ENCODE assay signal across 20 mouse cellular contexts in the genomic region with DNA sequence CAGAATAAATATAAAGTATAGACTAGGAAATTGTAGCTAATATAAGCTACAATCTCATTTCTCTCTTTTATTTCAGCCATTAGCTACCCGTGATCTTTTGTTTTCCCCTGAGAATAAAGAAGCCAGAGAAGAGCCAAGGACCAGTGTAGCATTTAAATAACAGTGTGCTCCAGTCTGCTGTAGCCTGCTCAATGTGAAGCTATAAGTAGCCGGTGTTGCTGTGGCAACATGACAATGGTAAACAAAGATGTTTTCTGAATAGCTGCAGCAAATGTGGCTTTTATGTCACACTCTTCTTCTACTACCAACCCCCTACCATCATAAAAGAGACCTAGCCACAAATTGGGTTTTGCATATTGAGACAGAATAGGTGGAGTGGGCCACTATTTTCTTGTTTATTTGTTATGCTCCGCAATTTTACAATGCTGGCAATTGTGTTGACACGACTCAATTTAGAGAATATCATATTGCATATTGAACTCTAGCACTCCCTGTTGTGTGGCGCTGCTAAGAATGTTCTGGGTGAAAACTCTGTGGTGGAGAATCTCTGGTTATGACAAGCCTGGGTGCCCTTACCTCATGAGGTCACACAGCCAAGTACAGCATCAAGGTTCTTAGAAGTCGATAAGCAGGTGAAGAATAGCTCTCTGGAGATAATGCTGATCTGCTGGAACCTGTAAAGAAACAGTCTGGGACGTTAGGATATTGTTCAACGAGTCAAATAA.
A peak's percentile ranks its signal among the peaks of the same experiment; 100 is the strongest.
DNase-seq lines count a peak whose midpoint lies in the region; ATAC-seq and TF ChIP-seq lines count a peak whose summit lies in the region.
"Had no signal": no experiment of that assay in that cellular context is flagged by ENCODE, and none has a peak within 500 bp of the region (broad histone marks: within the 10 kb centered on the region; RNA-seq: fewer than 3 reads in every experiment).

No protein-coding gene starts in this region.

- 64% methylated on average over 8 of the region's 8 CpGs for WGBS in midbrain, embryonic 11.5 days
- 71% methylated on average over 8 of the region's 8 CpGs for WGBS in midbrain, embryonic 10.5 days
- 46% methylated on average over 8 of the region's 8 CpGs for WGBS in forebrain, embryonic 15.5 days
- 55% methylated on average over 8 of the region's 8 CpGs for WGBS in midbrain, embryonic 12.5 days
- 47% methylated on average over 8 of the region's 8 CpGs for WGBS in olfactory bulb, adult 2 months

- H3K27me3 ChIP-seq in midbrain, embryonic 11.5 days (ENCODE audit: control insufficient read depth, insufficient read depth, low read length) = no peaks in the 10 kb centered on the region
- no peaks in the 10 kb centered on the region for H3K27me3 ChIP-seq in midbrain, embryonic 10.5 days (ENCODE audit: low read depth, poor library complexity, severe bottlenecking)
- H3K27me3 ChIP-seq in forebrain, embryonic 15.5 days = no peaks in the 10 kb centered on the region
- no peaks in the 10 kb centered on the region for H3K27me3 ChIP-seq in midbrain, embryonic 12.5 days
- H3K27me3 ChIP-seq: heart, embryonic 13.5 days; limb, embryonic 13.5 days had no signal

- H3K36me3 ChIP-seq in midbrain, embryonic 11.5 days (ENCODE audit: control insufficient read depth, insufficient read depth, low read length) = no peaks in the 10 kb centered on the region
- no peaks in the 10 kb centered on the region for H3K36me3 ChIP-seq in midbrain, embryonic 10.5 days
- no peaks in the 10 kb centered on the region for H3K36me3 ChIP-seq in forebrain, embryonic 15.5 days
- no peaks in the 10 kb centered on the region for H3K36me3 ChIP-seq in midbrain, embryonic 12.5 days
- H3K36me3 ChIP-seq: G1E; heart, embryonic 13.5 days; limb, embryonic 13.5 days had no signal

- no peak overlapping the region for H3K4me2 ChIP-seq in midbrain, embryonic 11.5 days
- no peak overlapping the region for H3K4me2 ChIP-seq in forebrain, embryonic 15.5 days (replicated peaks)
- H3K4me2 ChIP-seq in midbrain, embryonic 12.5 days (replicated peaks) = no peak overlapping the region
- H3K4me2 ChIP-seq: heart, embryonic 13.5 days; limb, embryonic 13.5 days had no signal

- H3K27ac ChIP-seq in midbrain, embryonic 11.5 days (ENCODE audit: low read depth, low read length) = no peak overlapping the region
- no peak overlapping the region for H3K27ac ChIP-seq in midbrain, embryonic 10.5 days (replicated peaks)
- 0 out of 2 replicates have a peak overlapping the region, but pooled peaks have one; percentile 25 for H3K27ac ChIP-seq in forebrain, embryonic 15.5 days (replicated peaks)
- H3K27ac ChIP-seq in midbrain, embryonic 12.5 days (replicated peaks) = no peak overlapping the region
- peak overlapping the region; percentile 33; the same call in 1 of the 2 replicates for H3K27ac ChIP-seq in olfactory bulb, adult 2 months (ENCODE audit: insufficient read depth, low read depth, low read length)
- H3K27ac ChIP-seq: heart, embryonic 13.5 days; layer of hippocampus, adult 2 months; left cerebral cortex, adult 2 months; limb, embryonic 13.5 days; macrophage had no signal

- no peak overlapping the region for H3K9ac ChIP-seq in midbrain, embryonic 11.5 days (ENCODE audit: low read length)
- no peak overlapping the region for H3K9ac ChIP-seq in forebrain, embryonic 15.5 days (replicated peaks)
- H3K9ac ChIP-seq in midbrain, embryonic 12.5 days (replicated peaks) = no peak overlapping the region
- H3K9ac ChIP-seq: heart, embryonic 13.5 days; limb, embryonic 13.5 days; liver, postnatal 0 days had no signal

- no peak for TF ChIP-seq POLR2A in olfactory bulb, adult 2 months (IDR thresholded peaks at IDR 0.05; ENCODE audit: insufficient read depth, low read depth, low read length)

- ATAC-seq in midbrain, embryonic 11.5 days (ENCODE audit: low FRiP score) = peak; percentile 71
- ATAC-seq in forebrain, embryonic 15.5 days (replicated peaks) = peak; percentile 86
- peak; percentile 74; the same call in 1 of the 2 replicates for ATAC-seq in midbrain, embryonic 12.5 days (ENCODE audit: low FRiP score, low read depth)
- ATAC-seq: liver, postnatal 0 days had no signal

- H3K4me3 ChIP-seq in midbrain, embryonic 11.5 days (ENCODE audit: low read depth, low read length) = no peak overlapping the region
- H3K4me3 ChIP-seq in midbrain, embryonic 10.5 days = no peak overlapping the region
- no peak overlapping the region for H3K4me3 ChIP-seq in forebrain, embryonic 15.5 days
- H3K4me3 ChIP-seq in midbrain, embryonic 12.5 days = no peak overlapping the region
- no peak overlapping the region for H3K4me3 ChIP-seq in olfactory bulb, adult 2 months (ENCODE audit: insufficient read depth, low read depth, low read length)
- H3K4me3 ChIP-seq: heart, embryonic 13.5 days; layer of hippocampus, adult 2 months; left cerebral cortex, adult 2 months; limb, embryonic 13.5 days; myocyte had no signal

- DNase-seq in midbrain, embryonic 11.5 days (ENCODE audit: low spot score, missing footprints) = no peak
- no peak for DNase-seq in midbrain, embryonic 10.5 days (ENCODE audit: low spot score)
- no peak for DNase-seq in cerebellum, postnatal 25 days
- no peak for DNase-seq in liver
- no peak for DNase-seq in gastrocnemius, postnatal 10 days
- DNase-seq: cerebellum, adult 18-20 months; gastrocnemius, postnatal 36 days; kidney, adult 2 months; liver, postnatal 0 days; right cerebral cortex, adult 18-20 months had no signal

- no peak for TF ChIP-seq CTCF in olfactory bulb, adult 2 months (IDR thresholded peaks at IDR 0.05; ENCODE audit: insufficient read depth, low read depth, low read length)

- peaks cover 5% of the 10 kb centered on the region for H3K4me1 ChIP-seq in midbrain, embryonic 11.5 days (ENCODE audit: control insufficient read depth, insufficient read depth, low read length)
- peaks cover 12% of the 10 kb centered on the region for H3K4me1 ChIP-seq in midbrain, embryonic 10.5 days
- H3K4me1 ChIP-seq in forebrain, embryonic 15.5 days = peaks cover 12% of the 10 kb centered on the region
- H3K4me1 ChIP-seq in midbrain, embryonic 12.5 days = peaks cover 9% of the 10 kb centered on the region
- H3K4me1 ChIP-seq in olfactory bulb, adult 2 months (ENCODE audit: control insufficient read depth, insufficient read depth, low read length) = no peaks in the 10 kb centered on the region

- H3K9me3 ChIP-seq in midbrain, embryonic 11.5 days (ENCODE audit: control insufficient read depth, low read length) = no peaks in the 10 kb centered on the region
- no peaks in the 10 kb centered on the region for H3K9me3 ChIP-seq in midbrain, embryonic 10.5 days (replicated peaks)
- H3K9me3 ChIP-seq in forebrain, embryonic 15.5 days = no peaks in the 10 kb centered on the region
- H3K9me3 ChIP-seq in midbrain, embryonic 12.5 days = no peaks in the 10 kb centered on the region
- H3K9me3 ChIP-seq: heart, embryonic 13.5 days; limb, embryonic 13.5 days had no signal

Comparison
In these comparisons a context has a peak if more than half of its experiments do, and no peak if none do; other contexts are left out.
1. H3K27ac ChIP-seq: peak in forebrain, embryonic 15.5 days (single experiment) and olfactory bulb, adult 2 months (single experiment); none in midbrain, embryonic 11.5 days (single experiment), midbrain, embryonic 10.5 days (single experiment) and midbrain, embryonic 12.5 days (single experiment).
2. Peak in every context shown above with its lines, with median percentiles within 50 percentile points of each other: ATAC-seq.